Mouse (Mus musculus) heart, postnatal 10 days (tissue): ENCODE results near the gene Hmgb1. TPM values are rescaled to one million over a fixed set of nuclear protein-coding genes. Genes with fewer than 3 reads are reported as not detected.

ENCODE experiments used
- DNase-seq, 2 experiments: peaks; one replicate each; pipeline ENCODE4 v3.0.0; 2021
- intact Hi-C: fragments of 180-260 bp; cut with DNase I; formaldehyde crosslinking; loops from one replicate; pipeline ENCODE4 v1.15.1; 2025
- total RNA-seq, 2 experiments: library from RNA; stranded (reverse); gene quantifications; 2 replicates each; pipeline ENCODE4 v1.2.3; 2021

The Hmgb1 gene
- total RNA-seq, 2 experiments from 2014 or later, result 174 to 190 TPM

DNA sequence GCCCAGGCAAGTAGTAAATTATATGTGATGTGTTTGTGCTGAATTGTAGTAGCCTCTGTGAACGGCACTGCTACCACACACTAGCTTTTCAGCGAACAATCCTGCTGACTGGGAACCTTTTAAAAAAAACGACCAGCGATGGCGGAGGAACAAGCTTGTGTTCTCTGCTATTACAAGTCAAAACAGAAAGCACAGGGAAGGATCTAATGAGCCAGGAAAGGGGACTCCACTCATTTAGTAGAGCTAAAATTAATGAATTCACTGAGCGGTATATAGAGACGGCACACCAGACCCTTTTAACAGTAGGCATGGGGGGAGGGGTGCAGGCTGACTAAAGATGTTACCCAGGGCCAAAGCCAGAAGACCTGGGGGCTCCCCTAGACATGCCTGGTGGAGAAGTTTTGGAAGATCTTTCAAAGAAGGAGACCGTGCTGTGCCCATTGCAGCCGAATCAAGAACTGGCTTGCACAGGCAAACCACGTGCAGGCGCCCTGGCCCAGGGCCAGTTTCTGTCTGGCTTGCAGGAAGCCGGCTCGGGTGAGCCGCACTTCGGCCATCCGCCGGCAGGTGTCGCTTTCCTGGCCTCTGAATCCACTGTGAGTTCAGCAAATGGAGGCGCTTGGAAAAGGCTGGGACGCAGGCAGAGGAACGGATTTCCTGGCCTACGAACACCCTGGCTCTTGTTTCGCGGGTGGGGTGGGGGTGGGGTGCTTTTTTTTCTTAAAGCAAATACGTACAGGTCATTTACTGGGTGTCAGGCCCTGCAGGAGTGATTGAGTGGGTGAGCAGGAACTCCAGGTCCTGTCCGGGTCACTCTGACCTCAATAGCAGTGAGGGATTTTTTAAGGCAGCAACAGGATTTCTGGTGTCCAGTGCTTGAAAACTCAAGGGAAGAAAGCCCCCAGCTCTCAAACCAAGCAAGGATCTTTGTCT is 177.7 kb downstream of the Hmgb1 start:
- intact Hi-C loops, result loop anchor here (1.0 to 5.0 kb wide), 3 partner anchors 24 to 521 kb away; partner anchors contain the start of gene Wdr95
- DNase-seq, result peak; percentile 100

DNA sequence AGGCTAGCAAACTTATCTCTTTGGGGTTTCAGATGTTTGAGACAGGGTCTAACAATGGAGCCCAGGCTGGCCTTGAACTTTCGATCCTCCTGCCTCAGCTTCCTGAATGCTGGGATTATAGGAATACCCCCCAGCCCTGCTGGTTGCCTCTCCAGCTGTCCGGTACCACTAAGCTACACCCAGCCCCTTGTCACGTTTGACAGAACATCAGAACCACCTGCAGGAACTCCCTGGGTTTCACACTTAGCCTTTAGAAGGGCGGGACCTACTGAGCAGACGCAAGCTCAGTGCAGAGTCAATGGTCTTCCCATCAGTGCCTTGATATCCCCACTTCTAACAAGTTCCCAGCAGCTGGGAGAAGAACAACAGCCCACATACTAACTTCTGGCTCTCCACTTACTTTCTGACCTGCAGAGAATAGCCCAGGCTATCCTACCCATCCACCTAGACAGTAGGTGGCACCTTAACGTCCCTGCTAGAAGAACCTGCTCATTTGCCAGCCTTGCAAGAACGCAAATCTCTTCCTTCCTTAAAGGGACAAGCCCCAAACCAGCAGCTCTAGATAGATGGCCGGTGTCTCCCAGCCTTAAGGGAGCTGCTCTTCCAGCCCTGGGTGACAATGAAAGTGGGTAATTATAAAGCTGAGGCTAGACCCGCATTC is 178.5 kb downstream of the Hmgb1 start:
- intact Hi-C loops, result loop anchor here (2.0 to 5.0 kb wide), 2 partner anchors 25 to 521 kb away; partner anchors contain the start of gene Wdr95

DNA sequence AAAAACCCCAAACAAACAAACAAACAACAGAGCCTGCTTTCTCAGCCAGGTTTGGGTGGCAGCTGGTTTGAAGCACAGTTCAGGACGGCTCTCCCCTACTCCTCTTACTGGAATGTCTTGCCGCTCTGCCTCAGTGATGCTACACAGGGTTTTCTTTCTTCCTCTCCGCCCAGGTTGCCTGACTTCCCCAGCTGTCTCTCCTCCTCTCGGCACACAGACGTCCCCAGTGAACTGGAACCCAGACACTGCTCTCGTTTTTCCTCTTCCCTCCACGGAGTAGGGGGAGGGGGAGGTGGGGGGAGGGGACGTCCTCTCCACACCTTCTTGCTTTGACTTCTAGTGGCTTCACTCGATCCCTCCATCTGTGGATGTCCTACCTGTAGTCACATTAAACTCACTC is 179.2 kb downstream of the Hmgb1 start:
- intact Hi-C loops, result loop anchor here (5.0 kb wide), 1 partner anchor 522 kb away; the partner anchor contains the start of gene Wdr95

More for the DNA sequence above, 178.5 kb downstream of the Hmgb1 start:
- no peak for DNase-seq

DNA sequence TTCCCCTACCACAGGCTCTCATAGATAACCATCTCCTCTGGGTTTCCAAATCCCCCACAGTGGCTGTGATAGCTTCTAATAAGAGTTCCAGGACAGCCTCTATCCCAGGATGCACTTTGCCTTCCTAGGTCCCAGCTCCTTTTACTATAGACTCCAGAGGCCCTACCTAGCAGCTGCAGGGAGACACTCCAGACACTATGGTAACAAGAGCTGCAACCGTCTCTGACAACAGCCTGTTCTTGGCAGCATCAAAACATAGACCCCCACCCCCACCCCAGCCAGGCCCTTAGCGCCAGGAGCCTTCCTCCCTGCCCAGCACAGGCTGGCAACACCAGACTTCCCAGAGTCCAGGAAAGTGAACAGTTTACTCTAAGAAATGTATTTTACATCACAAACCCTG is 181.2 kb downstream of the Hmgb1 start:
- intact Hi-C loops, result no loop called here
- DNase-seq, result no peak

More for the DNA sequence above, 179.2 kb downstream of the Hmgb1 start:
- DNase-seq, result no peak

DNA sequence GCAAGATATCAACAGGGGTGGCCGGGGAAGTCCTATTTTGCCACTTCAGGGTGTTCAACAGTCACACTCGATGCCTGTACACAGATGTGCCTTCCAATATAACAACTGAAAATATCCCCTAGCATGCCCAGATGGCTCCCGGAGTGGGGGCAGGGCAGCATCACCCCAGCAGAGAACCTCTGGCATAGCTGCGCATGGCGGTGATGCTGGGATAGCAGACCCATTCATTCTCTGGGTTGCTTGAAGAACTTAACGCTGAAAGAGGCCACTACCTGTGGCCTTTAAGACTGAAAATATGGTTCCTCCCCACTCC is 181.5 kb downstream of the Hmgb1 start:
- DNase-seq, result no peak
- intact Hi-C loops, result no loop called here

DNA sequence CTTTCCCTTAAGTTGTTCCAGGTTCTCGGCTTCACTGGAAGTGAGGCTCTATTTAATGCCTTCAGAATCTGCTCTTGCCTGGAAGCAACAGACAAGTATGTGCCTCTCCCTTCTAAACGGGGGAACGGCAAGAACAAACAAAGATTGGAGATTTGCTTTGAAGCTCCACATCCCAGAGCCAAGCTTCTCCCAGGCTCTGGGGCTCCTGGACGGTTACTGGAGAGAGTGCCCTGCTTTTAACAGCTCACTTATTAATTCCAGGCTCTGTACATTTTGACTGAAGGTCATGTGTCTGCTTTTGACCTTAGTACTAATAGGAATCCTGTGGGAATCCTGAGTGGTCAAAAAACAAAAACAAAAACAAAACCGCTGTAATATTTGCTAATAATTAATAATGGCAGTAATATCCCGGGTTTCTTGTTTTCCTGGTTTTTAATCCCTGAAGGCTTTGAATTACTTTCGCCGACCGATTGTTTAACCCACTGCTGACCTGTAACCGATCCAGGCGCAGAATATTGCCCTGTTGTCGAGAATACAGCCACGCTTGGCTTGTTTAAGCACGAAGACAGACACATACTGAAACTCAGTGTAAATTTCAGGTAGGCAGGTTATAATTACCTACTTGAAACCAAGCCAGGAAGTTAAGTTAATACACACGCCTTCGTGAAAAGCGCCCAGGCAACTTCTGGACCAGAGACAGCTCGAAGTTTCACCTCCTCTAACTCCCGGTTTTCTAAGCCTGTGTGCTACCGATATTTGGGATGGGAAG is 182.1 kb downstream of the Hmgb1 start:
- intact Hi-C loops, result no loop called here
- no peak for DNase-seq

DNA sequence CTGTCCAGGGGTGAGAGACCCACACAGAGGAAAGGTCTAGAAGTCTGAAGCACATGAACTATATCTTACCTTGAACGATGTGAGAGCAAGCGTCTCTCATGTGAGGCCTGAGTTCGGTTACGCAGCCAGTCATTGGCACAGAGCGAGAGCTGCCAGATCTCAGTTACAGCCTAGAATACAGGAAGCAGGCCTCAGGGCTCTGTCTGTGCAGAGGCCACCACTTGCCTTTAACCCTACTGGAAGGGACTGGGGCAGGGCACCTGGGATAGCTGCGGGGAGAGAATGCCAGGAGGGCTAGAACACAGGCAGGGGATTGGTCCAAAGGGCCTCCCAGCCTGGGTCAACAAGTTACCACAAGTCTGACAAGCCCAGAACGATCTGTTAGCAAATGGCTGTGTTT is 184.5 kb downstream of the Hmgb1 start:
- intact Hi-C loops, result no loop called here
- no peak for DNase-seq

DNA sequence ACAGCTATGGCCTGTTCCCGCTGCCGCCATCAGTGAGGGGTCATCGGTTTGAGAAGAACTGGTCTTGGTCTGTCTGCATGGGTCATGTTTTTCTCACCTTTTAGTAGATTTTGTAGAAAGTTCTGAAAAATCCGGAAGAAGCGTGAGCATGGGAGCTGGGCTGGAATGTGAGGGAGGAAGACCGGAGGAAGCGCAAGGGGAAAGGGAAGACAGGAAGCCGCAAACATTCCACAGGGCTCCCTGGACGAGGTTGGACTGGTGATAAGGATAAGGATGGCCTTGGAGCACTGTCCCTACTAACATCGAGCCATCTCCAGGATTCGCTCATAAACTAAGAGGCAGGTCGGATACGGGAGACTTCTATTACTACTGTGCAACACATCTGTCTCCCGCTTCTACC is 185.8 kb downstream of the Hmgb1 start:
- intact Hi-C loops, result no loop called here
- no peak for DNase-seq

DNA sequence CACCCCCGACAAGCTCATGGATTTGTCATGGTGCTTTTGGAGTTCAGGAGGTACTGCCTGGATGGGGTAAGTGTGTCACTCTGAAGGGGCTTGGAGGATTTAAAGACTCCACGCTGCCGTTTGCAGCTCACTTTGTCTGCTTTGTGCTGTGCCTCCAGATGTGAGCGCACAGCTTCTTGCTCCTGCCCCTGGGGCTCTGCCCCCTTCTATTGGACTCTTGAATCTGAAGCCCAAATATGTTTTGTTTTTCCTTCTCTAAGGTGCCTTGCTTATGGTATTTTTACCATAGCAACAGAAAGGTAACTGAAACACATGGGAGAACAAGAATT is 187.6 kb downstream of the Hmgb1 start:
- intact Hi-C loops, result no loop called here
- DNase-seq, result no peak

Other genes starting within 250 kb of the Hmgb1 start
- gene Gm42791, start 189.3 kb downstream of the Hmgb1 start, total RNA-seq, result 1 to 10 TPM; 4.1 to 6.0 TPM
- 10 to 100 TPM; 19.1 to 23.6 TPM for gene Uspl1, start 139 bp downstream of the Hmgb1 start, total RNA-seq
- 10 to 100 TPM; 10.1 to 12.0 TPM for gene Alox5ap, start 80.3 kb upstream of the Hmgb1 start, total RNA-seq
- 10 to 100 TPM; 18.3 to 22.4 TPM for gene Medag, start 227.3 kb upstream of the Hmgb1 start, total RNA-seq